Mouse (Mus musculus): ENCODE measurements at regions not wholly inside any gene's neighbourhood (a gene's known extent, or its start where the extent isn't known, plus 50 kb on each side); places are given as distances from the start of the nearest gene placed in this dataset.

DNA sequence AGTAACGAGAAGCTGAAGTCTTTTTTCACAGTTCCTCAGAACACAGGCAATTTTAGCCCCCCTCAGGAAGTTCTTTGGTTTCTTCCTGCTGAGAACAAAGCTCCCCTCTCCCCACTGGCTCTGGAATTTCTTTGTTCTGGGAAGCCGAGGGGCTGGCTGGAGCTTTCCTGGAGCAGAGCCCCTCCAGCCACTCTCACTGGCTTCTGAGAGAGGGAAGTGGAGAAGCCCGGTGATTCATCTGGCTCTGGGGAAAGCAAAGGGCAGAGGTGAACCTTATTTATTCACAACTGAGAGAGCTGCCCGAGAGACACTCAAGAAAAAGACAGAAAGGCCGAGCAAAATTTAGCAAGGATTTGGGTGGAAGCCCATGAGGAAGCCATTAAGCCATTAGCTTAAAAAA lies 63.9 kb downstream of the Ddx3x start:
- H3K4me2 ChIP-seq (replicated peaks), result peak overlapping the region; percentile 44
- ATAC-seq (ENCODE audit: low FRiP score), result peak; percentile 39; the same call in 1 of the 2 replicates
- H3K27ac ChIP-seq, result peak overlapping the region; percentile 93
- no peaks in the 10 kb centered on the region for H3K9me3 ChIP-seq (replicated peaks)
- H3K4me3 ChIP-seq, result 0 out of 2 replicates have a peak overlapping the region, but pooled peaks have one; percentile 11
- H3K27me3 ChIP-seq, result peaks cover 26% of the 10 kb centered on the region
- H3K36me3 ChIP-seq, result no peaks in the 10 kb centered on the region
- peaks cover 8% of the 10 kb centered on the region; the same call in 1 of the 2 replicates for H3K4me1 ChIP-seq
- 3% methylated on average over 5 of the region's 5 CpGs for WGBS
- H3K9ac ChIP-seq, result no peak overlapping the region

DNA sequence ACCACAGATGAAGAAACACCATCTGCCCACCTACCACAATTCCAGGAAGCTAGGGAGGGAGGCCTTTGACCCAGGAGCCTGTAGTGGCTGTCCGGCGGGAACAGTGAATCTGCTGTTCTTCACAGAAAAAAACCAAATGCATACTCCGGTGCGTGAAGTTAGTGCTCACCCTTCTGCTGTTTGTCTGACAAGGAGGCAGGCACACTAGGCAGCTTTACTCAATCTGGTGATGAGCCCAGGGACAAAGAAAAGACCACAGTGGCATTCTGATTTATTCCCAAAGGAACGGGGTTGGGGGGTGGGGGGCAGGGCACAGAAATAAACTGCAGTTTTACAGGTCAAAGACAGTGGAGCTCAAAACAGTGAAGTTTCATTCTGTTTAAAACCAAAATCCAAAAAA lies 64.4 kb downstream of the Ddx3x start:
- H3K4me1 ChIP-seq, result peaks cover 8% of the 10 kb centered on the region; the same call in 1 of the 2 replicates
- H3K27ac ChIP-seq, result peak overlapping the region; percentile 93
- no peaks in the 10 kb centered on the region for H3K9me3 ChIP-seq (replicated peaks)
- H3K27me3 ChIP-seq, result peaks cover 30% of the 10 kb centered on the region
- peak overlapping the region; percentile 44 for H3K4me2 ChIP-seq (replicated peaks)
- 0 out of 2 replicates have a peak overlapping the region, but pooled peaks have one; percentile 11 for H3K4me3 ChIP-seq
- no peaks in the 10 kb centered on the region for H3K36me3 ChIP-seq
- ATAC-seq (ENCODE audit: low FRiP score), result 0 out of 2 replicates have a peak, but pooled peaks have one; percentile 21
- WGBS, result 18% methylated on average over 5 of the region's 5 CpGs
- no peak overlapping the region; the same call in 1 of the 2 replicates for H3K9ac ChIP-seq

DNA sequence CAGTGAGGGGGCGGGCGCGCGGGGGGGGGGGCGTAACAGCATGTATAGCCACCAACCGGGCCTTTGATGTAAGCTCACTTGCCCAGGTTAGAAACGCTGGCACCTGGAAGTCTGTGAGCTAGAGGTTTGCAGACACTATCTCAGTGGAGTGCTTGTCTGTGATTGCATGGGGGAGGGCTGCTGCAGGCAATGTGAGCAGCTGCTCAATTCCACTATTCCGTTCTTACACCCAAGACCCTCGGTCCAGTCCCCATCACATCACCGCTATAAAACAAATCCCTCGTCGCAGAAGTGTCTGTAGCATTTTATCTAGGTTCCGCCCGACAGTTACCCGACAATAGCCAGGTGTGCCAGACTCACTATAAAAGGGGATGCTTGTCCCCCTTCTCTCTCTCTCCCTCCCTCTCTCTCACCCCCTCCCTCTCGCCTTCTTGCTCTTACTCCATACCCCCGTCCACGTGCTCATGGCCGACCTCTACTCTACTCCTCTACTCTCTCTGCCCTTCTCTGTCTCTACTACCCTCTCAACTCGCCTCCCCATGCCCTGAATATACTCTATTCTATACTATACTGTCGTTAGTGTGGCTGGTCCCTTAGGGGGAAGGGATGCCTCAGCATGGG lies 65.4 kb downstream of the Ddx3x start:
- Histone ChIP-seq H3K9ac (peak overlapping the region; percentile 47), H3K4me1 (peaks cover 8% of the 10 kb centered on the region; the same call in 1 of the 2 replicates), H3K4me2 (replicated peaks) (peak overlapping the region; percentile 52), H3K27ac (peak overlapping the region; percentile 93), H3K4me3 (peak overlapping the region; percentile 28; the same call in 1 of the 2 replicates), H3K27me3 (peaks cover 40% of the 10 kb centered on the region), H3K9me3 (replicated peaks) (no peaks in the 10 kb centered on the region), H3K36me3 (no peaks in the 10 kb centered on the region)
- ATAC-seq (ENCODE audit: low FRiP score), result peak; percentile 67
- WGBS, result 12% methylated on average over 20 of the region's 21 CpGs

DNA sequence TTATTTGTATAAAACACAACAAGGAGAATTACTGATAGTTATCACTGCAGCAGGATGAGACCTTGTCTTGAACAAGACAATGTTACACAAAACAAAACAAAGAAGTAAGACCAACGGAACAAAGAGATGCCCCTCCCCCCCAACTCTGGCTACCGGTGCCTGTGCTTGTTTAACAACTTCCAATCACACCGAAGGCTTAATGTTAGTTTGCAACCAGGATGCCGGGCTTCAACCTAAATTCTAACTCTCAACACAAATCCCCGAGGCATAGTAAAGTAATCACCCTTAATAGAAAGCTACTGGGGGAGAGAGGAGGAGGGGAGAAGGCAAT lies 65.9 kb downstream of the Ddx3x start:
- 10% methylated on average over 5 of the region's 5 CpGs for WGBS
- Histone ChIP-seq H3K9ac (peak overlapping the region; percentile 47; the same call in 1 of the 2 replicates), H3K4me3 (peak overlapping the region; percentile 28), H3K4me2 (replicated peaks) (peak overlapping the region; percentile 52), H3K27me3 (peaks cover 42% of the 10 kb centered on the region), H3K27ac (peak overlapping the region; percentile 93), H3K4me1 (peaks cover 8% of the 10 kb centered on the region; the same call in 1 of the 2 replicates), H3K36me3 (no peaks in the 10 kb centered on the region), H3K9me3 (replicated peaks) (no peaks in the 10 kb centered on the region)
- no peak for ATAC-seq (ENCODE audit: low FRiP score)

DNA sequence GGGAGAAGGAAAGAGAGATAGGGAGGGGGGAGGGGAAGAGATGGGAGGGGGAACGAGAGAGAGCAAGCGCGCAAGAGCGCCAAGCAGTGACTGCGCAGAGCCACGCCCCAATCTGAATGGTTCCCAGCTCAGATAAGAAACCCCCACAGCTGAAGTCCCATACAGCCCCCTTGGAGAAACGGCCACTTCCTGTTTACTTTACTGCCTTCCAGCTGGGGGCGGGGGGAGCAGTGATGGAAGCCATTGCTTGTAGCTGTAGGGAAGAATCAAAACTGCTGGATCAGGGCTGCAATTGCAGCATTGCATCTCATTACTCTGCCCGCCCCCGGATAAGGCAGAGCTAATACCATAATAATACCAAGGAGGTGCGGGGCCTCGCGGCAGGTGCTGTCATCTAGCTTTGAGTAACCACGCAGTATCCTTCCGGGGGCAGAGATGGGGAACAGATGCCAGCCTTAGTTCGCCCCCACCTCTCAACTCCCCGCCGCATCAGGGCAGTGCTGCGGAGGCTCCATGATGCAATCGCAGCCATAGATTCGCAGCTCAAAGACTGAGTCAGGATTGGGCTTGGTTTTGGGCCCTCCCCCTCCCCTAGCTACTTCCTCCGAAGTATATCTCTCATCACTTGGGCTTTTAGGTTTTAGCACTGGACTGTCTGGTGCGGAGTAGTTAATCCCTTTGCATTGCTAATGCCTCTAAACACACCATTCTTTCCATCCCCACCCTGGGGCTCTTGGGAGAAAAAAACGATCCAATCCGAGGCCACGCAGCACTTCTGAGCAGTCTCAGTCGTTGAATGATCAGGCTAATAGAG lies 66.5 kb downstream of the Ddx3x start:
- peak; percentile 91 for ATAC-seq (ENCODE audit: low FRiP score)
- Histone ChIP-seq H3K27ac (peak overlapping the region; percentile 93), H3K4me3 (peak overlapping the region; percentile 28), H3K9ac (peak overlapping the region; percentile 41; the same call in 1 of the 2 replicates), H3K9me3 (replicated peaks) (no peaks in the 10 kb centered on the region), H3K27me3 (peaks cover 42% of the 10 kb centered on the region), H3K4me2 (replicated peaks) (peak overlapping the region; percentile 52), H3K4me1 (peaks cover 8% of the 10 kb centered on the region; the same call in 1 of the 2 replicates), H3K36me3 (no peaks in the 10 kb centered on the region)
- 7% methylated on average over 27 of the region's 27 CpGs for WGBS

DNA sequence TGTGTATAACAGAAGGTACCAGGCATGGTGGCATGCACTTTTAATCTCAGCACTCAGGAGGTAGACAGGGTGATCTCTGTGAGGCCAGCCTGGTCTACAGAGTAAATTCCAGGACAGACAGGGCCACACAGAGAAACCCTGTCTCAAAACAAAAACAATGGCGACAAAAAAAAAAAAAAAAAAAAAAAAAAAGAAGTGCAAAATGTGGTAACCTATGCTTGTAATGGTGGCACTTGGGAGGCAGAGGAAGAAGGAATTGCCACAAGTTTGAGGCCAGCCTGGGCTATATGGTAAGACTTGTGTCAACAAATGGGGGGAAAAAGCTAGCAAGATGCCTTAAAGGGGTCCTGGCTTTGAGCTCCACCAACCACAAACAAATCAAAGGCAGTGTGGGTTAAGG lies 67.6 kb downstream of the Ddx3x start:
- no peak overlapping the region for H3K9ac ChIP-seq
- WGBS, result 71% methylated on average over 1 of the region's 1 CpGs
- no peak for ATAC-seq (ENCODE audit: low FRiP score)
- H3K36me3 ChIP-seq, result no peaks in the 10 kb centered on the region
- no peak overlapping the region for H3K27ac ChIP-seq
- peaks cover 45% of the 10 kb centered on the region for H3K27me3 ChIP-seq
- no peaks in the 10 kb centered on the region for H3K9me3 ChIP-seq (replicated peaks)
- no peak overlapping the region for H3K4me2 ChIP-seq (replicated peaks)
- peaks cover 8% of the 10 kb centered on the region; the same call in 1 of the 2 replicates for H3K4me1 ChIP-seq
- no peak overlapping the region for H3K4me3 ChIP-seq

DNA sequence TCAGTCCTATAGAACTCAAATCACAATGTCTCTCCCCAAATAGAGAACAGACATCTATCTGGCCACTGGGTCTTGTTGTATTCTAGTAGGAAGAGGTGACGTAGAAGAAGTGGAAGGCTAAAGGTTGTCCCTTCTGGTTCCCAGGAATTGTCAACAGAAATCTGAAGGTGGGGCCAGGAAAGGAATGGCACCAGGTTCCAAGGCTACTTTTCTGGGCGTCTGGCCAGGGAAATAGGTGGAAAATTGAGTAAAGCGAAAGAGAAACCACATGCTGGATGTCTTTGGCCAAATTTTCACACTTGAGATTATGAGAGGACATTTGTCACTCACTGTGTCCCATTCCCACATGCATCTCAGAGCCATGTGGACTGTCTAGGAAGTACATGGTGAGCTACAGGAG lies 69.7 kb downstream of the Ddx3x start:
- no peak overlapping the region for H3K9ac ChIP-seq
- no peak overlapping the region for H3K4me3 ChIP-seq
- peaks cover 48% of the 10 kb centered on the region for H3K27me3 ChIP-seq
- no peaks in the 10 kb centered on the region for H3K9me3 ChIP-seq (replicated peaks)
- WGBS, result 87% methylated on average over 3 of the region's 3 CpGs
- no peak overlapping the region for H3K4me2 ChIP-seq (replicated peaks)
- no peak for ATAC-seq (ENCODE audit: low FRiP score)
- H3K27ac ChIP-seq, result no peak overlapping the region
- H3K36me3 ChIP-seq, result no peaks in the 10 kb centered on the region
- 0 out of 2 replicates have a peak, but pooled peaks cover 4% of the 10 kb centered on the region for H3K4me1 ChIP-seq

DNA sequence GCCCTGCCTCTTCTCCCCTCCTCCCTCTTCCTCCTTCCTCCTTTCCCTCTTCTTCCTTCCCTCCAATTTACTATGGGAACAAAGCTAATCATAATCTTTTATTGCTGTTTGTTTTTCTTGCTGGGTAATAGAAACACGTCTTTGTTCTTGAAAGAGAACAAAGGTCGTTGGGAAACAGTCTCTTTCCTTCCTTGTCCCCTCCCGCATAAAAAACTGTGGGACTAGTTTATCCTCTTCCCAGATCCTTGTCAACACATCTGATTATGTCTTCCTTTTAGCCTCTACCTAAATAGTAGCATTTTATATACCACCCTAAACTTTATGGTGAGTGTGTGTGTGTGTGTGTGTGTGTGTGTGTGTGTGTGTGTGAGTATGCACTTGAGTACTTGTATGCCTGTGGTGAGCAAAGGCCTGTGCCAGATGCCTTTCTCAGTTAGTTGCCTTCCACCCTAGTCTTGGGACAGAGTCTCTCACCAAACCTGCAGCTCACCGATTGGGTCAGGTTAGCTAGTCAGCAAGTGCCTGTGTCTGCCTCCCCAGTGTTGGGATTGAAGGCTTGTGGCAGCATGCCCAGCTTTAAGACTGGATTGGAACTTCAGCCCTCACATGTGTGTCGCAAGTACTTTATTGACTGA lies 76.5 kb downstream of the Ddx3x start:
- no peaks in the 10 kb centered on the region for H3K9me3 ChIP-seq (replicated peaks)
- no peak overlapping the region for H3K27ac ChIP-seq
- no peak for ATAC-seq (ENCODE audit: low FRiP score)
- no peaks in the 10 kb centered on the region for H3K4me1 ChIP-seq
- no peak overlapping the region for H3K9ac ChIP-seq
- peaks cover 24% of the 10 kb centered on the region for H3K27me3 ChIP-seq
- no peak overlapping the region for H3K4me2 ChIP-seq (replicated peaks)
- WGBS, result 76% methylated on average over 5 of the region's 5 CpGs
- H3K36me3 ChIP-seq, result no peaks in the 10 kb centered on the region
- H3K4me3 ChIP-seq, result no peak overlapping the region

DNA sequence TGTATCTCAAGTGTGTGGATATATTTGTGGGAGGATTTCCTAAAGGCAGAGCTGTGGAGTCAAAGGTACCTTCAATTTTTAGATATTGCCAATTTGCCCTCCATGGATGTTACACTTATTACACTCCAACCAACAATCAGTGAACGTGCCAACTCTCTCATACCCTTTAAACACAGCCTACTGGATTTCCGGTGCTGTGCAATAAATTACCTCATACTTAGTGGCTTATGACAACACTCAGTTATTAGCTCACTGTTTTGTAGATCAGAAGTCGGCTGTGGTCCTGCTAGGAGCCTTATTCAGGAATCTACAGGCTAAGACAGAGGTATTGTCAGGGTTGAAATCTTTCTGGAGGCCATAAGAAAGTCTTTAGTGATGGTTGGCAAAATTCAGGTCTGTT lies 77.2 kb downstream of the Ddx3x start:
- H3K36me3 ChIP-seq, result no peaks in the 10 kb centered on the region
- H3K27ac ChIP-seq, result no peak overlapping the region
- peaks cover 24% of the 10 kb centered on the region for H3K27me3 ChIP-seq
- no peak for ATAC-seq (ENCODE audit: low FRiP score)
- no peak overlapping the region for H3K9ac ChIP-seq
- 90% methylated on average over 3 of the region's 3 CpGs for WGBS
- H3K4me1 ChIP-seq, result no peaks in the 10 kb centered on the region
- no peaks in the 10 kb centered on the region for H3K9me3 ChIP-seq (replicated peaks)
- no peak overlapping the region for H3K4me2 ChIP-seq (replicated peaks)
- H3K4me3 ChIP-seq, result no peak overlapping the region

DNA sequence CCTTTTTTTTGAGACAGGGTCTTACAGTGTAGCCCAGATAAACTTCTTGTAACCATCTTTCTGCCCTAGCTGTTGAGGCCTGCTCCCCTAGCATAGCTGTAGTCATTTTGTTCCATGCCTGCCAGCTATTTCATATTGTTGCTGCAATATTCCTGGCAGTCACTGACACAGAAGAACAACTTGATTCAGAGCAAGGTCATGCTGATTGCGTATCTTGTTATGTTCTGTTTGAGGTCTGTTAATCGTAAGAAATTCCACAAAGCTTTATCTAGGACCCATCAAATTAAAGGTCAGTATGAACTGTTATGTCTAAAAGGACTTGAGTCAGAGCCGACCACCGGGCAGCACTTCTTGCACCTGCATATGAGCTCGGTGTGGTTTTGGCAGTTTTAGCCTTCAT lies 79.7 kb downstream of the Ddx3x start:
- 89% methylated on average over 5 of the region's 5 CpGs for WGBS
- H3K27me3 ChIP-seq, result peaks cover 14% of the 10 kb centered on the region
- H3K9ac ChIP-seq, result no peak overlapping the region
- no peaks in the 10 kb centered on the region for H3K9me3 ChIP-seq (replicated peaks)
- H3K36me3 ChIP-seq, result no peaks in the 10 kb centered on the region
- ATAC-seq (ENCODE audit: low FRiP score), result no peak
- H3K27ac ChIP-seq, result no peak overlapping the region
- no peaks in the 10 kb centered on the region for H3K4me1 ChIP-seq
- H3K4me2 ChIP-seq (replicated peaks), result no peak overlapping the region
- no peak overlapping the region for H3K4me3 ChIP-seq

DNA sequence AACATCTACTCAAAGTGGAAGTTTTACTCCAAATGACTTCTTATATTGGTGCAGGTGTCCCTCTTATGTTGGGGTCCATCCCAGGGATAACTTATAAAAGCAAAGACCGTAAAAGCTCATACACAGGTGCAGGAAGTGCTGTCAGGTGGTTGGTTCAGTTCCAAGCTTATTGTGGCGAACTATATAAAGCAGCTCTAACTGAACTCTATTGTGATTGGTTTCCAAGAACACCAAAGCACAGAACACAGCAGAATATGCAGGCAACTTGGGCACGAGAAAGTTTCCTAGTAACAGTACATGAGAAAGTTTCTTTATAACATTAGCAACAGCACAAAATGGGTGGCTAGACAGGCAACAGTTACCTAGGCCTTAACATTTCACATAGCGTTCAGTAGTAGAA lies 89.5 kb downstream of the Ddx3x start:
- Histone ChIP-seq H3K36me3 (no peaks in the 10 kb centered on the region), H3K4me2 (replicated peaks) (no peak overlapping the region), H3K27me3 (peaks cover 15% of the 10 kb centered on the region), H3K4me1 (no peaks in the 10 kb centered on the region), H3K9ac (no peak overlapping the region), H3K27ac (no peak overlapping the region), H3K4me3 (no peak overlapping the region), H3K9me3 (replicated peaks) (no peaks in the 10 kb centered on the region)
- ATAC-seq (ENCODE audit: low FRiP score), result no peak
- WGBS, result 84% methylated on average over 4 of the region's 4 CpGs

DNA sequence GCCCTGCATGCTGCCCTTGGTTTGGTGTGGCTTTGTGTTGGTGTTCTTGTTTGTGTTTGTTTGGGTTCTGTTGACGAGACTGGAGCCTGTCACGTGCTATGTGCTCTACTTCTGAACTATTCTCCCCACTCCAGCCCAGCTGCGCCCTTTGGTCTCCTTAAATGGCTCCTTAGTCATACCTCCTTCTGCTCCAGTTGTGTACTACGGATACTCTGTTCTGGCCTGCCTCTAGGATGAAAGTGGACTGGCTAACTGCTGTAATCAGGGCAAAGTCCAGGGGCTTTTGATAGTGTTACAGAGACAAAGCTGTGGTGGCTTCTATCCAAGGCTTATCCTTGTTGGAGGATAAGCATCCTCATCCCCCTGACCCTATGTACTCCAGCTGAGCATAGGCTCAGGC lies 92.0 kb downstream of the Ddx3x start:
- 75% methylated on average over 4 of the region's 4 CpGs for WGBS
- Histone ChIP-seq H3K9ac (no peak overlapping the region), H3K4me3 (no peak overlapping the region), H3K27ac (no peak overlapping the region), H3K4me1 (no peaks in the 10 kb centered on the region), H3K36me3 (no peaks in the 10 kb centered on the region), H3K27me3 (peaks cover 19% of the 10 kb centered on the region), H3K4me2 (replicated peaks) (no peak overlapping the region), H3K9me3 (replicated peaks) (no peaks in the 10 kb centered on the region)
- ATAC-seq (ENCODE audit: low FRiP score), result no peak
